Mouse (Mus musculus) MEL (cell line): ENCODE data around the gene Camta1. TPM values are rescaled to one million over a fixed set of nuclear protein-coding genes. Genes with fewer than 3 reads are reported as not detected.

Experiments used
- DNase-seq: peaks from one replicate; pipeline ENCODE4 v3.0.0; 2011; ENCODE audit warnings: low read depth, low spot score
- H3K27ac ChIP-seq: 2 replicates; pipeline ENCODE4 v1.5.1; 2012; ENCODE audit warnings: low read depth, mild to moderate bottlenecking, control low read depth, low read length, moderate library complexity; ENCODE audit not compliant: control insufficient read depth
- H3K27me3 ChIP-seq, 2 experiments: fragments of 150-350 bp in 1 of 2; sonication (generic) in 1 of 2; 2 replicates each; pipeline ENCODE4 v1.6.1; 2012; ENCODE audit warnings: low read length in 2 of 2, mild to moderate bottlenecking in 2 of 2, improper control_type of control experiment in 1 of 2, moderate library complexity in 1 of 2; ENCODE audit not compliant: insufficient read depth in 2 of 2, control insufficient read depth in 1 of 2
- H3K36me3 ChIP-seq, 2 experiments: 2 replicates each; pipeline ENCODE4 v1.6.1; 2012 to 2014; ENCODE audit warnings: low read length in 2 of 2, improper control_type of control experiment in 1 of 2, inconsistent platforms in 1 of 2, mild to moderate bottlenecking in 1 of 2; ENCODE audit not compliant: insufficient read depth in 2 of 2, control insufficient read depth in 1 of 2
- H3K4me1 ChIP-seq, 2 experiments: fragments of 150-350 bp in 1 of 2; sonication (generic) in 1 of 2; 2 replicates each; pipeline ENCODE4 v1.6.1; 2012; ENCODE audit warnings: low read length in 2 of 2, improper control_type of control experiment in 1 of 2, mild to moderate bottlenecking in 1 of 2; ENCODE audit not compliant: insufficient read depth in 2 of 2, control insufficient read depth in 1 of 2
- H3K4me3 ChIP-seq, 2 experiments: fragments of 150-350 bp in 1 of 2; sonication (generic) in 1 of 2; 2 replicates each; pipeline ENCODE4 v1.5.1; 2012; ENCODE audit warnings: low read depth in 2 of 2, low read length in 2 of 2, mild to moderate bottlenecking in 2 of 2, moderate library complexity in 2 of 2, control low read depth in 1 of 2, improper control_type of control experiment in 1 of 2; ENCODE audit not compliant: control insufficient read depth in 1 of 2, insufficient read depth in 1 of 2
- H3K79me2 ChIP-seq: 2 replicates; pipeline ENCODE4 v1.6.1; 2012; ENCODE audit warnings: mild to moderate bottlenecking, low read length, moderate library complexity; ENCODE audit not compliant: control insufficient read depth, poor library complexity, insufficient read depth
- H3K9ac ChIP-seq: 2 replicates; pipeline ENCODE4 v1.6.1; 2012; ENCODE audit warnings: low read depth, mild to moderate bottlenecking, control low read depth, low read length, moderate library complexity; ENCODE audit not compliant: control insufficient read depth, poor library complexity, severe bottlenecking
- H3K9me3 ChIP-seq: fragments of 150-350 bp; sonication (generic); replicated peaks from 2 replicates; pipeline ENCODE4 v1.6.1; 2012; ENCODE audit warnings: mild to moderate bottlenecking, low read length, improper control_type of control experiment, moderate library complexity; ENCODE audit not compliant: insufficient read depth
- BHLHE40 ChIP-seq: IDR thresholded peaks from 2 replicates; pipeline ENCODE4 v1.6.1; 2012; ENCODE audit warnings: low read depth, mild to moderate bottlenecking, inconsistent platforms, low read length, improper control_type of control experiment, borderline replicate concordance
- CHD1 ChIP-seq: IDR thresholded peaks from 2 replicates; pipeline ENCODE4 v1.6.1; 2012; ENCODE audit warnings: low read depth, mild to moderate bottlenecking, inconsistent platforms, low read length, improper control_type of control experiment
- CHD2 ChIP-seq: IDR thresholded peaks from 2 replicates; pipeline ENCODE4 v1.6.1; 2011; ENCODE audit warnings: low read length, improper control_type of control experiment
- CTCF ChIP-seq, 3 experiments: IDR thresholded peaks in 2 of 3; conservative IDR thresholded peaks in 1 of 3; 2 replicates each; pipeline ENCODE4 v1.5.1; 2011 to 2012; ENCODE audit warnings: low read length in 3 of 3, low read depth in 2 of 3, mild to moderate bottlenecking in 2 of 3, improper control_type of control experiment in 1 of 3, inconsistent platforms in 1 of 3, mixed read lengths in 1 of 3, moderate library complexity in 1 of 3; ENCODE audit not compliant: control insufficient read depth in 1 of 3, insufficient read depth in 1 of 3, poor library complexity in 1 of 3, severe bottlenecking in 1 of 3
- ELF1 ChIP-seq: IDR thresholded peaks from 2 replicates; pipeline ENCODE4 v1.6.1; 2014; ENCODE audit warnings: low read depth, mild to moderate bottlenecking, inconsistent platforms, low read length, improper control_type of control experiment, moderate library complexity
- EP300 ChIP-seq, 2 experiments: IDR thresholded peaks; 2 replicates each; pipeline ENCODE4 v1.6.1; 2011; ENCODE audit warnings: improper control_type of control experiment in 2 of 2, low read length in 2 of 2, low read depth in 1 of 2, mild to moderate bottlenecking in 1 of 2
- GATA1 ChIP-seq: IDR thresholded peaks from 2 replicates; pipeline ENCODE4 v1.6.1; 2011; ENCODE audit warnings: low read depth, low read length, improper control_type of control experiment
- HCFC1 ChIP-seq: IDR thresholded peaks from 2 replicates; pipeline ENCODE4 v1.6.1; 2012; ENCODE audit warnings: low read depth, mild to moderate bottlenecking, inconsistent platforms, low read length, improper control_type of control experiment, moderate library complexity
- JUND ChIP-seq: IDR thresholded peaks from 2 replicates; pipeline ENCODE4 v1.6.1; 2011; ENCODE audit warnings: low read depth, mild to moderate bottlenecking, improper control_type of control experiment, low read length
- MAFK ChIP-seq: IDR thresholded peaks from 2 replicates; pipeline ENCODE4 v1.6.1; 2011; ENCODE audit warnings: low read depth, mild to moderate bottlenecking, low read length, improper control_type of control experiment, borderline replicate concordance
- MAX ChIP-seq: IDR thresholded peaks from 2 replicates; pipeline ENCODE4 v1.6.1; 2011; ENCODE audit warnings: low read length, improper control_type of control experiment
- MEF2A ChIP-seq: IDR thresholded peaks from 2 replicates; pipeline ENCODE4 v1.6.1; 2014; ENCODE audit warnings: low read depth, mild to moderate bottlenecking, inconsistent platforms, low read length, improper control_type of control experiment; ENCODE audit not compliant: poor library complexity, insufficient replicate concordance, severe bottlenecking; ENCODE audit errors: extremely low read depth
- MXI1 ChIP-seq: IDR thresholded peaks from 2 replicates; pipeline ENCODE4 v1.6.1; 2011; ENCODE audit warnings: mild to moderate bottlenecking, low read depth, low read length, improper control_type of control experiment
- MYC ChIP-seq: IDR thresholded peaks from 2 replicates; pipeline ENCODE4 v1.6.1; 2011; ENCODE audit warnings: low read depth, mild to moderate bottlenecking, low read length, improper control_type of control experiment, moderate library complexity
- NELFE ChIP-seq: IDR thresholded peaks from 2 replicates; pipeline ENCODE4 v1.6.1; 2011; ENCODE audit warnings: low read depth, low read length, improper control_type of control experiment
- NRF1 ChIP-seq: IDR thresholded peaks from 2 replicates; pipeline ENCODE4 v1.6.1; 2014; ENCODE audit warnings: low read depth, mild to moderate bottlenecking, inconsistent platforms, low read length, improper control_type of control experiment, moderate library complexity; ENCODE audit not compliant: poor library complexity, insufficient read depth, severe bottlenecking
- POLR2AphosphoS5 ChIP-seq: IDR thresholded peaks from 2 replicates; pipeline ENCODE4 v1.6.1; 2012; ENCODE audit warnings: low read depth, borderline replicate concordance, mild to moderate bottlenecking, inconsistent platforms, low read length, moderate library complexity, mixed read lengths
- RAD21 ChIP-seq: IDR thresholded peaks from 2 replicates; pipeline ENCODE4 v1.6.1; 2011; ENCODE audit warnings: mild to moderate bottlenecking, low read depth, low read length, improper control_type of control experiment
- SIN3A ChIP-seq: IDR thresholded peaks from 2 replicates; pipeline ENCODE4 v1.6.1; 2012; ENCODE audit warnings: low read length, improper control_type of control experiment, inconsistent platforms
- SMC3 ChIP-seq: IDR thresholded peaks from 2 replicates; pipeline ENCODE4 v1.6.1; 2011; ENCODE audit warnings: low read depth, low read length, improper control_type of control experiment
- TBP ChIP-seq: IDR thresholded peaks from 2 replicates; pipeline ENCODE4 v1.8.0; 2011; ENCODE audit warnings: low read depth, low read length, improper control_type of control experiment
- TCF12 ChIP-seq: IDR thresholded peaks from 2 replicates; pipeline ENCODE4 v1.6.1; 2014; ENCODE audit warnings: low read depth, mild to moderate bottlenecking, inconsistent platforms, low read length, improper control_type of control experiment, moderate library complexity
- USF1 ChIP-seq: IDR thresholded peaks from 2 replicates; pipeline ENCODE4 v1.6.1; 2014; ENCODE audit warnings: low read depth, mild to moderate bottlenecking, inconsistent platforms, low read length, improper control_type of control experiment, moderate library complexity
- USF2 ChIP-seq, 2 experiments: IDR thresholded peaks; 2 replicates each; pipeline ENCODE4 v1.6.1; 2011 to 2012; ENCODE audit warnings: improper control_type of control experiment in 2 of 2, low read length in 2 of 2, borderline replicate concordance in 1 of 2, inconsistent platforms in 1 of 2, low read depth in 1 of 2, mild to moderate bottlenecking in 1 of 2; ENCODE audit not compliant: insufficient read depth in 1 of 2
- ZC3H11A ChIP-seq: IDR thresholded peaks from 2 replicates; pipeline ENCODE4 v1.6.1; 2012; ENCODE audit warnings: low read depth, mild to moderate bottlenecking, inconsistent platforms, low read length, improper control_type of control experiment
- ZKSCAN1 ChIP-seq: IDR thresholded peaks from 2 replicates; pipeline ENCODE4 v1.6.1; 2012; ENCODE audit warnings: low read depth, mild to moderate bottlenecking, inconsistent platforms, low read length, improper control_type of control experiment, moderate library complexity
- ZMIZ1 ChIP-seq: IDR thresholded peaks from 2 replicates; pipeline ENCODE4 v1.6.1; 2012; ENCODE audit warnings: low read depth, mild to moderate bottlenecking, inconsistent platforms, low read length, improper control_type of control experiment, moderate library complexity
- polyA plus RNA-seq, 2 experiments: library from polyadenylated mRNA; stranded (reverse) in 1 of 2; unstranded in 1 of 2; fragments of >175 nt in 1 of 2; fragments of >200 nt in 1 of 2; gene quantifications; 2 replicates each; pipeline versions ENCODE4 v1.2.1 to v1.2.4; 2012; ENCODE audit warnings: low replicate concordance in 2 of 2, low read depth in 1 of 2; ENCODE audit not compliant: insufficient read length in 2 of 2, insufficient read depth in 1 of 2, missing spikeins in 1 of 2
- total RNA-seq: library from RNA; depleted of rRNA; stranded (reverse); fragments of 300-350 nt; gene quantifications from 2 replicates; pipeline ENCODE4 v1.2.3, GENCODE M21; 2012

The Camta1 gene
- total and polyA plus RNA-seq, 3 experiments: 28.2 to 87.5 TPM; not detected in 1

- TF ChIP-seq CTCF (IDR thresholded peaks at IDR 0.05 in 2 of 3, conservative IDR thresholded peaks at IDR 0.05 in 1 of 3; ENCODE audit: control insufficient read depth in 1 of 3, insufficient read depth in 1 of 3, low read depth in 2 of 3, low read length in 3 of 3, poor library complexity in 1 of 3, severe bottlenecking in 1 of 3): no peak
- TF ChIP-seq USF1: no peak
- no peak for TF ChIP-seq EP300 (IDR thresholded peaks at IDR 0.05; ENCODE audit: low read depth in 1 of 2, low read length in 2 of 2)
- no peak for TF ChIP-seq ZC3H11A
- TF ChIP-seq ELF1: no peak
- TF ChIP-seq JUND: no peak
- TF ChIP-seq MYC: no peak
- no peak for TF ChIP-seq HCFC1
- no peak for TF ChIP-seq MAFK
- no peak for TF ChIP-seq CHD2
- TF ChIP-seq ZKSCAN1: no peak
- TF ChIP-seq ZMIZ1: no peak
- TF ChIP-seq NRF1: no peak
- no peak for TF ChIP-seq MXI1
- TF ChIP-seq MEF2A: no peak
- TF ChIP-seq GATA1: no peak
- TF ChIP-seq TCF12: no peak
- TF ChIP-seq BHLHE40: no peak
Observed at GRCm38 (mm10) chr4:151695984-151696383, 165.7 kb downstream of the Camta1 start.

DNA sequence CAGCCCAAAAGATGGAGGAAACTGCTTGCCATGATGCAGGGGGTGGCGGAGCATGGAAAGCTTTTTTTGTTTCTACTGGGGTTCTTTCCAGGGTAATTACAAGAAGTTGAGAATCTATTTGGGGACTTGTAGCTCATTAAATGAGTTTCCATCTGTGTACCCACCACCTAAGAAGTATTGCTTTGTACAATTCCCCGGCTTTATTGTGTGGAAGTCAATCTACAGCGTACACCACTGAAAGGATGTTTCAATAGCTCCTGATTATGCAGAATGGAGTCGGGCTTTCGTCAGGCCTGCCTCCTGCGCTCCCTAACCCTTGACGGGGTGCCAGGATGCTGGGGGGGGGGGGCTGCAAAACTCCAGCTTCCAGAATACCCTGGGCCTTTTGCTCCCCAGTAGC is 167.1 kb downstream of the Camta1 start:
- DNase-seq: no peak
- H3K4me1 ChIP-seq: no peaks in the 10 kb centered on the region
- H3K9ac ChIP-seq: no peak overlapping the region
- no peaks in the 10 kb centered on the region for H3K79me2 ChIP-seq
- H3K27ac ChIP-seq: no peak overlapping the region
- no peaks in the 10 kb centered on the region for H3K9me3 ChIP-seq
- H3K27me3 ChIP-seq: no peaks in the 10 kb centered on the region
- no peak overlapping the region for H3K4me3 ChIP-seq
- TF ChIP-seq MXI1: no peak
- no peak for TF ChIP-seq JUND
- no peak for TF ChIP-seq RAD21
- TF ChIP-seq MYC: no peak
- TF ChIP-seq TBP: no peak
- TF ChIP-seq CHD1: no peak
- TF ChIP-seq SIN3A: no peak
- TF ChIP-seq NRF1: no peak
- TF ChIP-seq HCFC1: no peak
- TF ChIP-seq USF2 (IDR thresholded peaks at IDR 0.05; ENCODE audit: borderline replicate concordance in 1 of 2, insufficient read depth in 1 of 2, low read depth in 1 of 2, low read length in 2 of 2): no peak
- no peak for TF ChIP-seq MAX
- TF ChIP-seq NELFE: no peak
- no peak for TF ChIP-seq ZKSCAN1
- no peak for TF ChIP-seq SMC3
- TF ChIP-seq MAFK: no peak
- TF ChIP-seq POLR2AphosphoS5: no peak
- TF ChIP-seq ZC3H11A: no peak
- TF ChIP-seq CHD2: no peak
- no peaks in the 10 kb centered on the region for H3K36me3 ChIP-seq

More at GRCm38 (mm10) chr4:151695984-151696383, 165.7 kb downstream of the Camta1 start:
- H3K9me3 ChIP-seq: no peaks in the 10 kb centered on the region
- H3K79me2 ChIP-seq: no peaks in the 10 kb centered on the region
- no peaks in the 10 kb centered on the region for H3K27me3 ChIP-seq
- no peak overlapping the region for H3K9ac ChIP-seq
- no peak overlapping the region for H3K27ac ChIP-seq
- no peaks in the 10 kb centered on the region for H3K4me1 ChIP-seq
- no peak for DNase-seq
- no peaks in the 10 kb centered on the region for H3K36me3 ChIP-seq
- no peak overlapping the region for H3K4me3 ChIP-seq
